Mouse (Mus musculus) bone marrow macrophage, adult 2 months (primary cell): ENCODE measurements around the gene Pcif1.

Source experiments
- CTCF ChIP-seq: IDR thresholded peaks from 2 replicates; pipeline ENCODE4 v1.5.1; 2012; ENCODE audit warnings: low read depth, mild to moderate bottlenecking, low read length, moderate library complexity
- POLR2A ChIP-seq: IDR thresholded peaks from 2 replicates; pipeline ENCODE4 v1.6.1; 2012; ENCODE audit warnings: mild to moderate bottlenecking, low read depth, low read length, borderline replicate concordance

DNA sequence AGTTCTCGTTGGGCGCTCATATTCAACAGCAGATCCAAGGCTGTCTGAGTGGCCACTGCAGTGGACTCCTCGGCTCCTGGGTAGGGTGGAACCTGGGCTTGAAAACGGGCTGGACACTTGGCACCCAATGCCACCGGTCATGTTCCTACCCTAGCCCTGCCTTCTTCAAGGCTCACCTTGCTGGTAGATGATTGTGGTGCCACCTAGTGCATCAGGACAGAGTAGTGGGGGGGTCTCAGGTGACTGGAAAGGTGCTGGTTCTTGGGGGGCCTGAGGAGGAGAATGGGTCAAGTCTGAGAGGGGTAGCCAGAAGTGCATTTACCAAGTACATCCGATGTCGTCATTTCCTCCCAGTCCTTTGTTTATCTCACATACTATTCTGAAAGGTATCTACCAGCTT is 18.9 kb downstream of the Pcif1 start:
- TF ChIP-seq POLR2A (no peak), CTCF (no peak)
